Mouse (Mus musculus) embryonic facial prominence, embryonic 13.5 days (tissue): Measurements from ENCODE around the gene Spink4. TPM values are rescaled to one million over a fixed set of nuclear protein-coding genes. Genes with fewer than 3 reads are reported as not detected.

Source experiments
- ATAC-seq: fragments of 200-750 bp; cut with Nextera tagmentation; 2 replicates; pipeline ENCODE4 v1.8.0; 2017; ENCODE audit warnings: low read depth; ENCODE audit not compliant: insufficient number of reproducible peaks, insufficient read depth, low FRiP score, low TSS enrichment
- H3K27ac ChIP-seq: fragments of 300-500 bp; sonication (generic); 2 replicates; pipeline ENCODE4 v1.5.1; 2015; ENCODE audit warnings: moderate library complexity, mild to moderate bottlenecking, inconsistent platforms
- H3K27me3 ChIP-seq: fragments of 300-500 bp; sonication (generic); 2 replicates; pipeline ENCODE4 v1.6.1; 2015; ENCODE audit warnings: mild to moderate bottlenecking, inconsistent platforms
- H3K36me3 ChIP-seq: fragments of 300-500 bp; sonication (generic); 2 replicates; pipeline ENCODE4 v1.6.1; 2015; ENCODE audit warnings: mild to moderate bottlenecking, inconsistent platforms
- H3K4me1 ChIP-seq: fragments of 300-500 bp; sonication (generic); 2 replicates; pipeline ENCODE4 v1.6.1; 2015; ENCODE audit warnings: inconsistent platforms
- H3K4me2 ChIP-seq: fragments of 300-500 bp; sonication (generic); 2 replicates; pipeline ENCODE4 v1.6.1; 2015; ENCODE audit warnings: moderate library complexity, mild to moderate bottlenecking, inconsistent platforms
- H3K4me3 ChIP-seq: fragments of 300-500 bp; sonication (generic); 2 replicates; pipeline ENCODE4 v1.5.1; 2015; ENCODE audit warnings: mild to moderate bottlenecking, inconsistent platforms
- H3K9ac ChIP-seq: fragments of 300-500 bp; sonication (generic); 2 replicates; pipeline ENCODE4 v1.6.1; 2015; ENCODE audit warnings: mild to moderate bottlenecking, inconsistent platforms
- H3K9me3 ChIP-seq: fragments of 300-500 bp; sonication (generic); 2 replicates; pipeline ENCODE4 v1.6.1; 2016; ENCODE audit warnings: inconsistent platforms
- WGBS: fragments of 180-500 bp; shearing (Covaris S2); methylation state at CpG from one replicate; pipeline ENCODE4 v1.1.7; 2015; ENCODE audit warnings: mixed read lengths; 5-methylcytosine and 5-hydroxymethylcytosine counted together
- polyA plus RNA-seq: library from polyadenylated mRNA; unstranded; fragments of >200 nt; fragmentation: Nextera tagmentation; extraction: Ambion mirVana; gene quantifications from 2 replicates; pipeline ENCODE4 v1.2.1, GENCODE M21; 2015

The Spink4 gene
- polyA plus RNA-seq, 1 experiment from 2014 or later = not detected

GRCm38 (mm10) chr4:40885166-40885525 lies 34.7 kb upstream of the Spink4 start:
- Histone ChIP-seq H3K4me1 (no peaks in the 10 kb centered on the region), H3K4me3 (no peak overlapping the region), H3K27ac (no peak overlapping the region), H3K27me3 (no peaks in the 10 kb centered on the region), H3K4me2 (no peak overlapping the region), H3K9ac (no peak overlapping the region), H3K9me3 (no peaks in the 10 kb centered on the region), H3K36me3 (no peaks in the 10 kb centered on the region)
- no peak for ATAC-seq
- WGBS = 83% methylated on average over 2 of the region's 2 CpGs

DNA sequence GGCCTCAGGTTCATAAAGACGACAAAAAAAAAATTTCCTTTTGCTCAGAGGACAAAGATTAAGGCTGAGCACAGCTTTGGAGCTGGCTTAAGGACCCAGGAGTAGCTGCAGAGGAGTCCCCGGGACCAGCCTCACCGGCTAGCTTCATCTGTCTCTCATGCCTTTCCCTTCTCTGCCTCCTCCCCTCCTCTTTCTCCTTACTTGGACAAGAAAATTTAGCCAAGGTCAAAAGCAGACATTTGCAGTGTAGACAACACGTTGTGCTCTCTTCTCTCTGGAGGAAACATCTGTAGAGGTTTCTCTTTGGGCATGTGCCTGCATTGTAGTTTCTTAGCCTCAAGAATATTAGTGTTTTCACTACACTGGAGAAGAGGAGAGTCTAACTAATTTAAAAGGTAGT lies 34.0 kb upstream of the Spink4 start:
- no peak overlapping the region for H3K4me3 ChIP-seq
- 79% methylated on average over 4 of the region's 4 CpGs for WGBS
- no peak overlapping the region for H3K4me2 ChIP-seq
- H3K27ac ChIP-seq = no peak overlapping the region
- no peak for ATAC-seq
- no peaks in the 10 kb centered on the region for H3K36me3 ChIP-seq
- no peaks in the 10 kb centered on the region for H3K9me3 ChIP-seq
- no peaks in the 10 kb centered on the region for H3K27me3 ChIP-seq
- H3K9ac ChIP-seq = no peak overlapping the region
- H3K4me1 ChIP-seq = no peaks in the 10 kb centered on the region

DNA sequence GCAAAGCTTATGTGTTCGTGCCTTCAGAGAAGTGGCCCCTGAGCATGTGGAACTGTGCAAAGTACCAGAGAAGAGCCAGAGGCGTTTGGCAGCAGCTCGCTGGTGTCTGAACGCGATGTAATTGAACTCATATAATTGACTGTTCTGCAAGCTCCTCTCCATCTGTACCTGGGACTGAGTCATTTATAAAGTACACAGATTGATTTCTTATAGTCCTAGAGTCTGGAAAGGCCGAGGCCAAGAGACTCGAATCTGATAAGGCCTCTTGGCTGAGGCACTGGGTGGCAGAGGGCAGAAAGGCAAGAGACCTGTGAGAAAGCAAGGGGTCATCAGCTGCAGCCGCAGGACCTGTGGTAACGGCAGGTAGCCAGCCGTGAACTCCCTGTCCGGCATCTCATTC lies 31.0 kb upstream of the Spink4 start:
- no peak overlapping the region for H3K9ac ChIP-seq
- no peaks in the 10 kb centered on the region for H3K4me1 ChIP-seq
- H3K9me3 ChIP-seq = no peaks in the 10 kb centered on the region
- no peak overlapping the region for H3K4me3 ChIP-seq
- ATAC-seq = no peak
- 69% methylated on average over 11 of the region's 11 CpGs for WGBS
- H3K27ac ChIP-seq = no peak overlapping the region
- no peaks in the 10 kb centered on the region for H3K36me3 ChIP-seq
- H3K27me3 ChIP-seq = no peaks in the 10 kb centered on the region
- no peak overlapping the region for H3K4me2 ChIP-seq

DNA sequence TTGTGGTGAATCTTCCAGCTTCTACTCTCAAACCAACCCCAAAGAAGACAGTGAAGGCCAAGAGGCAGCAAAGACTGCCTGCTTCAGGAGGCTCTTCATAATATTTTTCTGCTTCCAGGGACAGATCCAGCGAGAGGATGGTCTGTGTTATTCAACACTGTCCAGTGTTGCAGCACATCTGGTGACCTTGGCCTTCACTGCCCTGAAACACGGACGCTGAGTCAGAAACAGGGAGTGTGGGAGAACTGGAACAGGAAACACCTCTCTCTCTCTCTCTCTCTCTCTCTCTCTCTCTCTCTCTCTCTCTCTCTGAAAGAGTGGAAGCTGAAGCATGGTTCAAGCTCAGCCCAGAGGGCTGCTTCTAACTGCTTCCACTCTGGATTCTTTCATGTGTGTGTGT lies 30.6 kb upstream of the Spink4 start:
- no peak overlapping the region for H3K9ac ChIP-seq
- 38% methylated on average over 3 of the region's 3 CpGs for WGBS

GRCm38 (mm10) chr4:40889983-40890382 lies 29.9 kb upstream of the Spink4 start:
- ATAC-seq = no peak
- Histone ChIP-seq H3K4me1 (no peaks in the 10 kb centered on the region), H3K4me2 (no peak overlapping the region), H3K9me3 (no peaks in the 10 kb centered on the region), H3K27ac (no peak overlapping the region), H3K27me3 (no peaks in the 10 kb centered on the region), H3K4me3 (no peak overlapping the region), H3K36me3 (no peaks in the 10 kb centered on the region), H3K9ac (no peak overlapping the region)
- WGBS = 87% methylated on average over 4 of the region's 4 CpGs

More for the DNA sequence above, 30.6 kb upstream of the Spink4 start:
- Histone ChIP-seq H3K4me3 (no peak overlapping the region), H3K27me3 (no peaks in the 10 kb centered on the region), H3K4me1 (no peaks in the 10 kb centered on the region), H3K4me2 (no peak overlapping the region), H3K27ac (no peak overlapping the region), H3K9me3 (no peaks in the 10 kb centered on the region), H3K36me3 (no peaks in the 10 kb centered on the region)
- ATAC-seq = no peak

DNA sequence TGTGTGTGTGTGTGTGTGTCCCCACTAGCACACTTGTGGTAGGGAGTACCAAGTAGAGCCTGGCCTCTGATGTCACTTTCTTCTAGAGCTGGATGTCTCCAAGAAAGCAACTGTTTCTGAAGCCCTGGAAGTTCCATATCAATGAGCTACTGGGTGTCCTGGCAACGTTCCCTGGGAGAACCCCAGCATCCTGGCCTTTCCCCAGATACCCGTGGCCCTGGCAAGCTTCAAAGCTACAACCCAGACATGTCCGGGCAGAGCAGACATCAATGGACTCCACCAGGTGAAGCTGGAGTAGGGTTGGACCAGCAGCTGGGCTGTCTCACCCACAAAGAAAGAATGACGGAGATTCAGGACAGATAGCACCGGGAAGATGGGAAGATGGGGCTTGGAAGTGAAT lies 28.6 kb upstream of the Spink4 start:
- H3K9ac ChIP-seq = no peak overlapping the region
- no peak overlapping the region for H3K27ac ChIP-seq
- WGBS = 78% methylated on average over 5 of the region's 5 CpGs
- no peaks in the 10 kb centered on the region for H3K4me1 ChIP-seq
- H3K4me3 ChIP-seq = no peak overlapping the region
- H3K4me2 ChIP-seq = no peak overlapping the region
- no peaks in the 10 kb centered on the region for H3K9me3 ChIP-seq
- no peaks in the 10 kb centered on the region for H3K27me3 ChIP-seq
- H3K36me3 ChIP-seq = no peaks in the 10 kb centered on the region
- ATAC-seq = no peak

GRCm38 (mm10) chr4:40895118-40895517 lies 24.7 kb upstream of the Spink4 start:
- 83% methylated on average over 3 of the region's 3 CpGs for WGBS

GRCm38 (mm10) chr4:40895646-40896045 lies 24.2 kb upstream of the Spink4 start:
- Histone ChIP-seq H3K4me1 (no peaks in the 10 kb centered on the region), H3K27ac (no peak overlapping the region), H3K9ac (no peak overlapping the region), H3K4me2 (no peak overlapping the region), H3K4me3 (no peak overlapping the region), H3K27me3 (no peaks in the 10 kb centered on the region), H3K36me3 (no peaks in the 10 kb centered on the region), H3K9me3 (no peaks in the 10 kb centered on the region; the same call in 1 of the 2 replicates)
- WGBS = 96% methylated on average over 2 of the region's 2 CpGs
- ATAC-seq = no peak

More at GRCm38 (mm10) chr4:40895118-40895517, 24.7 kb upstream of the Spink4 start:
- Histone ChIP-seq H3K4me3 (no peak overlapping the region), H3K36me3 (no peaks in the 10 kb centered on the region), H3K27ac (no peak overlapping the region), H3K27me3 (no peaks in the 10 kb centered on the region), H3K4me2 (no peak overlapping the region), H3K9me3 (no peaks in the 10 kb centered on the region), H3K4me1 (no peaks in the 10 kb centered on the region), H3K9ac (no peak overlapping the region)
- ATAC-seq = no peak

GRCm38 (mm10) chr4:40898476-40899044 lies 21.3 kb upstream of the Spink4 start:
- Histone ChIP-seq H3K4me1 (no peaks in the 10 kb centered on the region), H3K9ac (no peak overlapping the region), H3K27me3 (no peaks in the 10 kb centered on the region), H3K4me2 (no peak overlapping the region), H3K4me3 (no peak overlapping the region), H3K36me3 (no peaks in the 10 kb centered on the region), H3K27ac (no peak overlapping the region), H3K9me3 (no peaks in the 10 kb centered on the region; the same call in 1 of the 2 replicates)
- ATAC-seq = no peak
- 71% methylated on average over 6 of the region's 6 CpGs for WGBS

- 77% methylated on average over 2 of the region's 2 CpGs for WGBS
- H3K4me2 ChIP-seq = no peak overlapping the region
- no peak overlapping the region for H3K4me3 ChIP-seq
- no peak for ATAC-seq
- no peak overlapping the region for H3K9ac ChIP-seq
- no peaks in the 10 kb centered on the region for H3K27me3 ChIP-seq
- no peak overlapping the region for H3K27ac ChIP-seq
- H3K4me1 ChIP-seq = no peaks in the 10 kb centered on the region
- no peaks in the 10 kb centered on the region; the same call in 1 of the 2 replicates for H3K9me3 ChIP-seq
- no peaks in the 10 kb centered on the region for H3K36me3 ChIP-seq
These were observed 20.6 kb upstream of the Spink4 start for GRCm38 (mm10) chr4:40899264-40899663.

GRCm38 (mm10) chr4:40900071-40900470 lies 19.8 kb upstream of the Spink4 start:
- no peaks in the 10 kb centered on the region for H3K36me3 ChIP-seq
- no peak for ATAC-seq
- H3K9me3 ChIP-seq = no peaks in the 10 kb centered on the region; the same call in 1 of the 2 replicates
- H3K4me2 ChIP-seq = no peak overlapping the region
- no peaks in the 10 kb centered on the region for H3K27me3 ChIP-seq
- 86% methylated on average over 3 of the region's 3 CpGs for WGBS
- no peaks in the 10 kb centered on the region for H3K4me1 ChIP-seq
- H3K4me3 ChIP-seq = no peak overlapping the region
- H3K27ac ChIP-seq = no peak overlapping the region
- no peak overlapping the region for H3K9ac ChIP-seq

- H3K27ac ChIP-seq = no peak overlapping the region
- WGBS = 90% methylated on average over 4 of the region's 4 CpGs
These were observed 19.2 kb upstream of the Spink4 start for GRCm38 (mm10) chr4:40900612-40901011.

More at GRCm38 (mm10) chr4:40900612-40901011, 19.2 kb upstream of the Spink4 start:
- H3K27me3 ChIP-seq = no peaks in the 10 kb centered on the region
- no peak overlapping the region for H3K9ac ChIP-seq
- no peak for ATAC-seq
- no peaks in the 10 kb centered on the region; the same call in 1 of the 2 replicates for H3K9me3 ChIP-seq
- H3K4me2 ChIP-seq = no peak overlapping the region
- H3K4me1 ChIP-seq = no peaks in the 10 kb centered on the region
- no peaks in the 10 kb centered on the region for H3K36me3 ChIP-seq
- H3K4me3 ChIP-seq = no peak overlapping the region
